ENCODE assay signal across 8 mouse cellular contexts in the genomic region with DNA sequence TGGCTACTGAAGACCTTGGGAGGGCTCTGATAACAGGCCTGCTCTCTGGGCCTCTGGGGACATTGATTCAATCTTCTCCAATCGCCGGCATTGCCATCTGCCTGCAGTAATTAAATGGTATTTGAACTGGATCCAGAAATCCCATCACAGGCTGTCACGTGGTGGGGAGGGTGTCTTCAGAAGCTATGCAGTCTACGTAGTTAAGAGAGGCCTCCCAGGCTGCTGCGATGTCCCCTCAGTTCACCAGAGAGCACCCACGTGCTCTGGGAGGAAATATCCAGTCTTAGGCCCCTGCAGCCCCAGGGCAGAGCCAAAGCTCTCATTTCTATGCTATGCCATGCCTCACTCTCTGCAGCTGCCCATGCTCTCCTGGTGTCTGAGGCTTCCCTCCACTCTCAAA. TPM values are rescaled to one million over a fixed set of nuclear protein-coding genes. Genes with fewer than 3 reads are reported as not detected.
DNase-seq lines count a peak whose midpoint lies in the region; ATAC-seq and TF ChIP-seq lines count a peak whose summit lies in the region.

No protein-coding gene starts in this region.

- peaks cover 29% of the 10 kb centered on the region for H3K4me1 ChIP-seq in cortical plate, adult 2 months (ENCODE audit: control insufficient read depth, insufficient read depth, low read length)
- H3K4me1 ChIP-seq in midbrain, embryonic 15.5 days: peaks cover 68% of the 10 kb centered on the region

- H3K4me3 ChIP-seq in cortical plate, adult 2 months (ENCODE audit: insufficient read depth, low read length): no peak overlapping the region
- H3K4me3 ChIP-seq in midbrain, embryonic 15.5 days: no peak overlapping the region

- H3K4me2 ChIP-seq in midbrain, embryonic 15.5 days: peak overlapping the region; percentile 11; the same call in 1 of the 2 replicates

- peak overlapping the region; percentile 85 for H3K27ac ChIP-seq in cortical plate, adult 2 months (ENCODE audit: insufficient read depth, low read length)
- peak overlapping the region; percentile 70 for H3K27ac ChIP-seq in midbrain, embryonic 15.5 days

- H3K9me3 ChIP-seq in midbrain, embryonic 15.5 days: no peaks in the 10 kb centered on the region

- no peak overlapping the region for H3K9ac ChIP-seq in midbrain, embryonic 15.5 days

- peak; percentile 40 for ATAC-seq in midbrain, embryonic 15.5 days (replicated peaks)
- no peak for ATAC-seq in erythroblast, adult 5-6 weeks (replicated peaks; ENCODE audit: low FRiP score, poor library complexity, severe bottlenecking)

- peak; percentile 42 for DNase-seq in kidney, postnatal 10 days
- no peak for DNase-seq in kidney, postnatal 4 days
- DNase-seq in layer of hippocampus, adult 18-20 months (ENCODE audit: low spot score in 2 of 2): peak; percentile 73 to 84
- no peak for DNase-seq in spleen, postnatal 4 days (ENCODE audit: low spot score in 2 of 2)
- no peak for DNase-seq in heart, postnatal 4 days

- no peak for TF ChIP-seq POLR2A in cortical plate, adult 2 months (IDR thresholded peaks at IDR 0.05; ENCODE audit: extremely low read depth, insufficient read depth, low read length)

- no peak for TF ChIP-seq CTCF in cortical plate, adult 2 months (IDR thresholded peaks at IDR 0.05; ENCODE audit: extremely low read depth, insufficient read depth, low read length)

- WGBS in midbrain, embryonic 15.5 days: 11% methylated on average over 6 of the region's 6 CpGs

- no peaks in the 10 kb centered on the region for H3K27me3 ChIP-seq in midbrain, embryonic 15.5 days (replicated peaks)

- peaks cover 12% of the 10 kb centered on the region; the same call in 1 of the 2 replicates for H3K36me3 ChIP-seq in midbrain, embryonic 15.5 days (replicated peaks)

RNA-seq across cellular contexts. Expression of gene Kif21b, which starts 11.1 kb away (rescaled TPM):
- 42.5 and 44.4 TPM in 2 replicates for polyA plus RNA-seq in cortical plate, adult 2 months (2012; rRNA removed)
- total RNA-seq in layer of hippocampus, adult 18-20 months (2021): 10 to 100 TPM; 31.7 to 31.9 TPM
- polyA plus RNA-seq in midbrain, embryonic 15.5 days (2015; fragmentation: Nextera tagmentation; extraction: Ambion mirVana): 58.9 and 62.0 TPM in 2 replicates
- 7.7 and 12.9 TPM in 2 replicates for total RNA-seq in erythroblast, adult 5-6 weeks (2015; ENCODE audit: low replicate concordance)
- total RNA-seq in erythroblast, adult 5-6 weeks (2017; ENCODE audit: low replicate concordance): 5.4 and 8.5 TPM in 2 replicates
- total RNA-seq in heart, postnatal 4 days (2021): 1 to 10 TPM; 1.7 to 2.3 TPM

Comparison
In these comparisons a context has a peak if more than half of its experiments do, and no peak if none do; other contexts are left out.
1. DNase-seq: peak in kidney, postnatal 10 days (single experiment) and layer of hippocampus, adult 18-20 months (2 of 2); none in kidney, postnatal 4 days (0 of 2), spleen, postnatal 4 days (0 of 2) and heart, postnatal 4 days (single experiment).